Mouse (Mus musculus): ENCODE results near the gene Npc2. TPM values are rescaled to one million over a fixed set of nuclear protein-coding genes. Genes with fewer than 3 reads are reported as not detected.

Npc2 gene
- total and polyA plus RNA-seq, 2 experiments from 2014 or later: 44.6 to 51.3 TPM

- TF ChIP-seq EP300 (IDR thresholded peaks at IDR 0.05; ENCODE audit: low read depth) (no peak), CTCF (IDR thresholded peaks at IDR 0.05; ENCODE audit: low read depth) (no peak)
- Histone ChIP-seq H3K9ac (replicated peaks; ENCODE audit: low read depth, low read length) (no peak overlapping the region), H3K36me3 (replicated peaks; ENCODE audit: control insufficient read depth, insufficient read depth, low read length) (no peaks in the 10 kb centered on the region), H3K9me3 (replicated peaks; ENCODE audit: control insufficient read depth, low read length) (no peaks in the 10 kb centered on the region), H3K4me2 (ENCODE audit: low read depth, low read length) (no peak overlapping the region), H3K27ac (ENCODE audit: low read depth) (no peak overlapping the region), H3K4me1 (ENCODE audit: control insufficient read depth, insufficient read depth) (no peaks in the 10 kb centered on the region), H3K4me3 (ENCODE audit: low read depth, low read length) (no peak overlapping the region), H3K27me3 (ENCODE audit: control insufficient read depth, insufficient read depth, low read length) (no peaks in the 10 kb centered on the region)
- 45% methylated on average over 4 of the region's 4 CpGs for WGBS
- no peak for ATAC-seq (ENCODE audit: insufficient read depth, low read depth)
- no peak for DNase-seq (ENCODE audit: low spot score)
Observed at GRCm38 (mm10) chr12:84726986-84727385, 46.0 kb downstream of the Npc2 start.

- Histone ChIP-seq H3K4me2 (ENCODE audit: low read depth, low read length) (no peak overlapping the region), H3K9ac (replicated peaks; ENCODE audit: low read depth, low read length) (no peak overlapping the region), H3K4me1 (ENCODE audit: control insufficient read depth, insufficient read depth) (no peaks in the 10 kb centered on the region), H3K27ac (ENCODE audit: low read depth) (no peak overlapping the region), H3K27me3 (ENCODE audit: control insufficient read depth, insufficient read depth, low read length) (no peaks in the 10 kb centered on the region), H3K9me3 (replicated peaks; ENCODE audit: control insufficient read depth, low read length) (no peaks in the 10 kb centered on the region), H3K4me3 (ENCODE audit: low read depth, low read length) (no peak overlapping the region), H3K36me3 (replicated peaks; ENCODE audit: control insufficient read depth, insufficient read depth, low read length) (no peaks in the 10 kb centered on the region)
- ATAC-seq (ENCODE audit: insufficient read depth, low read depth): no peak
- TF ChIP-seq CTCF (IDR thresholded peaks at IDR 0.05; ENCODE audit: low read depth) (no peak), EP300 (IDR thresholded peaks at IDR 0.05; ENCODE audit: low read depth) (no peak)
- WGBS: 69% methylated on average over 4 of the region's 4 CpGs
- DNase-seq (ENCODE audit: low spot score): no peak
Observed at GRCm38 (mm10) chr12:84726391-84726790, 46.6 kb downstream of the Npc2 start.

- ATAC-seq (ENCODE audit: insufficient read depth, low read depth): no peak
Observed at GRCm38 (mm10) chr12:84718462-84719244, 54.3 kb downstream of the Npc2 start.

GRCm38 (mm10) chr12:84714578-84714977, 58.4 kb downstream of the Npc2 start:
- Histone ChIP-seq H3K27ac (ENCODE audit: low read depth) (no peak overlapping the region), H3K4me1 (ENCODE audit: control insufficient read depth, insufficient read depth) (no peaks in the 10 kb centered on the region), H3K36me3 (replicated peaks; ENCODE audit: control insufficient read depth, insufficient read depth, low read length) (no peaks in the 10 kb centered on the region), H3K9ac (replicated peaks; ENCODE audit: low read depth, low read length) (no peak overlapping the region), H3K9me3 (replicated peaks; ENCODE audit: control insufficient read depth, low read length) (no peaks in the 10 kb centered on the region), H3K4me2 (ENCODE audit: low read depth, low read length) (no peak overlapping the region), H3K4me3 (ENCODE audit: low read depth, low read length) (no peak overlapping the region), H3K27me3 (ENCODE audit: control insufficient read depth, insufficient read depth, low read length) (no peaks in the 10 kb centered on the region)
- 77% methylated on average over 6 of the region's 6 CpGs for WGBS
- TF ChIP-seq EP300 (IDR thresholded peaks at IDR 0.05; ENCODE audit: low read depth) (no peak), CTCF (IDR thresholded peaks at IDR 0.05; ENCODE audit: low read depth) (no peak)
- no peak for DNase-seq (ENCODE audit: low spot score)
- no peak for ATAC-seq (ENCODE audit: insufficient read depth, low read depth)

More at GRCm38 (mm10) chr12:84718462-84719244, 54.3 kb downstream of the Npc2 start:
- no peaks in the 10 kb centered on the region for H3K36me3 ChIP-seq (replicated peaks; ENCODE audit: control insufficient read depth, insufficient read depth, low read length)
- no peaks in the 10 kb centered on the region for H3K27me3 ChIP-seq (ENCODE audit: control insufficient read depth, insufficient read depth, low read length)
- TF ChIP-seq EP300 (IDR thresholded peaks at IDR 0.05; ENCODE audit: low read depth) (no peak), CTCF (IDR thresholded peaks at IDR 0.05; ENCODE audit: low read depth) (no peak)
- 84% methylated on average over 9 of the region's 9 CpGs for WGBS
- no peak overlapping the region for H3K4me2 ChIP-seq (ENCODE audit: low read depth, low read length)
- H3K4me1 ChIP-seq (ENCODE audit: control insufficient read depth, insufficient read depth): no peaks in the 10 kb centered on the region
- no peaks in the 10 kb centered on the region for H3K9me3 ChIP-seq (replicated peaks; ENCODE audit: control insufficient read depth, low read length)
- DNase-seq (ENCODE audit: low spot score): no peak
- no peak overlapping the region for H3K9ac ChIP-seq (replicated peaks; ENCODE audit: low read depth, low read length)
- H3K27ac ChIP-seq (ENCODE audit: low read depth): no peak overlapping the region
- H3K4me3 ChIP-seq (ENCODE audit: low read depth, low read length): no peak overlapping the region

GRCm38 (mm10) chr12:84709842-84710439, 63.0 kb downstream of the Npc2 start:
- WGBS: 8% methylated on average over 14 of the region's 14 CpGs
- ATAC-seq (ENCODE audit: insufficient read depth, low read depth): no peak
- H3K4me2 ChIP-seq (ENCODE audit: low read depth, low read length): no peak overlapping the region
- H3K9ac ChIP-seq (replicated peaks; ENCODE audit: low read depth, low read length): no peak overlapping the region
- no peak overlapping the region for H3K4me3 ChIP-seq (ENCODE audit: low read depth, low read length)
- 0 out of 2 replicates have a peak, but pooled peaks cover 3% of the 10 kb centered on the region for H3K27me3 ChIP-seq (ENCODE audit: control insufficient read depth, insufficient read depth, low read length)
- H3K36me3 ChIP-seq (replicated peaks; ENCODE audit: control insufficient read depth, insufficient read depth, low read length): no peaks in the 10 kb centered on the region
- TF ChIP-seq EP300 (IDR thresholded peaks at IDR 0.05; ENCODE audit: low read depth) (no peak), CTCF (IDR thresholded peaks at IDR 0.05; ENCODE audit: low read depth) (no peak)
- no peaks in the 10 kb centered on the region for H3K4me1 ChIP-seq (ENCODE audit: control insufficient read depth, insufficient read depth)
- no peaks in the 10 kb centered on the region for H3K9me3 ChIP-seq (replicated peaks; ENCODE audit: control insufficient read depth, low read length)
- DNase-seq (ENCODE audit: low spot score): peak; percentile 8
- no peak overlapping the region for H3K27ac ChIP-seq (ENCODE audit: low read depth)

Data from heart, postnatal 0 days (tissue).